Mouse (Mus musculus): ENCODE data around the gene Tmem82.

The Tmem82 gene

DNA sequence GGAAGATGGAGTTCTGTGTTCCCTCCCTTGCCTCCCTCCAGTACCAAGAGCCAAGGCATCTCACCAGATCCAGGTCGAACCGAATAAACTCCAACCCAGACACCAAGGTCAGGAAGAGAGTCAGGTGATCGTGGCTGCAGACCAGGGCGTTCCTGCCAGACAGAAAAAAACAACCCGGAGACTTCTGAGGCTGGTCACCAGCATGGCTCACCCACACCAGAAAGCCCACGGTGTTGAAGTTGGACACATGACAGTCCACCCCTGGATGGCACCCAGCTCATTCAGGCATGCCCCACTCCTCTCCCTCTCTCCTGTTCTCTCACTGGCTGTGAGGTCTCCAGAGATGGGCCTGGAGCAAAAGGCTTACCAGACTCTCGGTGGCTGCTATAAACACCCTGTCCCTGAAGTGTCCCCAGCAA, 22.9 kb upstream of the Tmem82 start:
- DNase-seq = peak; percentile 49

DNA sequence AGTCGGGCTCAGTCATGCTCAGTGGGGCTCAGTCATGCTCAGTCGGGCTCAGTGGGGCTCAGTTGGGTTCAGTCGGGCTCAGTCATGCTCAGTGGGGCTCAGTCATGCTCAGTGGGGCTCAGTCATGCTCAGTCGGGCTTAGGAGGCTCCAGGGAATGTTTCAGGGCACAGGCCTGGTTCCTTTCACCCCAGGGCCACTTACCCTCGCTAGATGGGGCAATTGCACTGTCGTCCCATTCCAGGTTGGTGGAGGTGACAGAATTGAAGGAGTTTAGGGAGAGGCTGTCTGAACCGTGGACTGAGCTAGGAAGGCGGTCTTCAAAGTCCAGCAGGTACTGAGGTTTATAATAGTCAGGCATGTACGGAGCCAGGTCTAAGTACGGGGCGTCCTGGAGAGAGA, 21.0 kb upstream of the Tmem82 start:
- DNase-seq = no peak

DNA sequence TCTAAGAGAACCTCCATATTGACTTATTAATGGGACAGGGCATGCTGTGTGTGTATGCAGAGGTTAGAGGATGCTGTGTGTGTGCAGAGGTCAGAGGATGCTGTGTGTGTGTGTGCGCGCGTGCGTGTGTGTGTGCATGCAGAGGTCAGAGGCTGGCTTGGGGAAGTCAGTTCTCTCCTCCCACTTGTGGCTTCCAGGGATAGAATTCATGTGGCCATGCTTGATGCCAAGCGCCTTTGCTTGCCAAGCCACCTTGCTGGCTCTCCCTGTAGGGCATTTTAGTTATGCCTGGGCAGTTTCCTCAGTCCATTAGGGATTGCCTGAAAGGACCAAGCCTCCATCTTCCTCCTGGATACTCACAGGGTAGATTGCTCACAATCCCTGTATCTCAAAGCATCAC, 18.3 kb upstream of the Tmem82 start:
- DNase-seq = no peak

DNA sequence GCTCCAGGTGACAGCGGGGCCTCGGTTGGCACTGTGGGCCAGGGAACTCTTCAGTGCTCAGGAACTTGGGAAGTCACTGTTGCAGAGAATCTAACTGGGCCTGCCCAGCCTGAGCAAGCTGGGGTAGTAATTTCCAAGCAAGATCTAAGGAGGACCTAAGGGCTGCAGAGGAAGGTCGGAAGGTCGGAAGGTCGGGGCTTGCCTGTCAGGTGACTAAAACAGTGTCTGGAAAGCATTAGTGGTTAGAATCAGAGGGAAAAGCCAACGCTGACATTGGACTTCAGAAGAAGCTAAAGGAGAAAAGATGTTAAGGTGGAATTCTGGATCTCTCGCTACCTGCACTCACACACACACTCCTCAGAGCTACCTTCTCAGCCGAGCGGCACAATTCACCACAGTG, 17.6 kb upstream of the Tmem82 start:
- no peak for DNase-seq

DNA sequence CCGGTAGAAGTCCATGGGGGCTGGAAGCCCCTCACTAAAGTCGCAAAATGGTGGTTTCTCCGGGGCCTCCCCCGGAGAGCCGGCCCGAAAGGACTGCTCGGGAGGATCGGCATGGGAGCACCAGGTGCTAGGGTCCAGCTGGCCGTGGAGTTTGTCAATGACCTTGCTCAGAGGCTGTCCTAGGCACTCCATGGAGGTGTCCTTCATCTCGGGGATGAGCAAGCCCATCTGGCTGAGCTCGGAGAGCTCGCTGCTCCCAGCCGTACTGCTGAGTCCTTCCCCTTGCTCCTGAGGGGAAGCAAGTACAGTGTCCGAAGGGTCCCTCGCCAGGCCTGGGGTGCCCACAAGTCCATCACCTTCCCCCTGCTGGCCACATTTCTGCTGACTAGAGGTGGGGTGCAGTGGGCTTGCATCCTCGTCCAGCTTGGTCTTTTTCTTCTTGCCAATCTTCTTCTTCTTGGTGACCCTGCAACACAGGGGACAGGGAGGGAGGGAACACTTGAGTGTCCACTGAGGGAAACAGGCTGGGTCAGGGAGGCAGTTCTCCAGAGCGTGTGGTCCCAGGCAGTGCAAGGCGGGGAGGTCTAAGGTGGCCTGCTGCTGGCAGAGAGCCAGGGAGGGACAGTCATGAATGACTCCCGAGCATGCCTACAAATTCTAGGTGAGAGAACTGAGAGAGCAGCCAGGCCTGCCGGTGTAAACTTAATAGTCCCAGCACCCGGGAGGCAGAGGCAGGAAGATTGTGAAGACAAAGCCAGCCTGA, 13.9 kb upstream of the Tmem82 start:
- peak; percentile 70 for DNase-seq

DNA sequence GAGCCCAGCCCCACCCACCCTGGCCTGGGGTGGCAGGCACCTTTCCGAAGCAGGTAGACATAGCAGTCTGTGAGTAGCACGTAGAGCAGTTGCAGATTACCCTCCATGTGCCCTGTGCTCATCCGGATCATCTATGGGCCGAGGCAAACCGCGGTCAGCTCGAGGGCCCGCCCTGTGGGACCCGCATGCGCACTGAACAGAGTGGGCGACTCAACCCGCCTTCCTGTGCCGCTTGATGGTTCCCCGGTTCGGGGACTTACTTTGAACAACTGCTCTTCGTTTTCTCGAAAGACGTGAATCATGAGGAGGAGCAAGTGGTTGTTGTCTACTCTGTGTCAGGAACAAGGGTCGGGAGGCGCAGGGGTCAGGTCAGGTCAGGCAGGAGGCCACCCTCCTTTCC, 12.8 kb upstream of the Tmem82 start:
- no peak for DNase-seq

DNA sequence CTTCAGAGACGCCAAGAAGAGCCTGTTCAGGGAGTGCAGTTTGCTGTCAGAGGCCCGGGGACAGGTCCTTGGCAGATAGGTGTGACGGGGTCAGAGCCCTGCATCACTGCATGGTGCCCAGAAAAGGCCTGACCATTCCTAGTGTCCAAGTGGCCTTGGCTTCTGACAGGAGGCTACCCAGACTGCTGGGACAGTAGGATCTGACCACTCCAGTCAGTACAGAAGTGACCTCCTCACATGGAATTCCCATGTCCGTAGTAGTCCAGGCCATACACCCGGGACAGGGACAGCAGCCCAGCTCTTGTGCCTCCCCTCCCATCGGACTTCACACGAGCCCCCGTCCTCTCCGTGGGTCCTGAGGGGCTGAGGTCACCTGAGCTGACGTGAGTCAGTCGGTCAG, 11.6 kb upstream of the Tmem82 start:
- no peak for DNase-seq

DNA sequence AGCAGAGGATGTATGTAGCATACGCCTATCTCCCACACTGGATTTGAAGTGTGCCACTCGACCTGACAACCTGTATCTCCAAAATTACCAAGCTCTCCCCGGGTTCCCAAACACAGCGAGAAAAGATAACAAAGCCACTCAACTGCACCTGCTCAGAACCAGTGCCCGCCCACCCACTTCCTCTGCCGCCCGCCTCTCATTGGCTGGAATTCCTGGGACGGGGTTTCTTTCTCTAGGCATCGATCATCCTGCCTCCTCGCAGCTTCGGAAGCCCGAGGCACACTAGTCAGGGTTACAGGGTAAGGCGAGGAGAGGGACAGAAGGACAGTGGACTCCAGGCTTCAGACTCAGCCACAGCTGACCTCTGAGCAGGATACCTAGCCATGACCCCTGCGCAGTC, 10.2 kb upstream of the Tmem82 start:
- no peak for DNase-seq

DNA sequence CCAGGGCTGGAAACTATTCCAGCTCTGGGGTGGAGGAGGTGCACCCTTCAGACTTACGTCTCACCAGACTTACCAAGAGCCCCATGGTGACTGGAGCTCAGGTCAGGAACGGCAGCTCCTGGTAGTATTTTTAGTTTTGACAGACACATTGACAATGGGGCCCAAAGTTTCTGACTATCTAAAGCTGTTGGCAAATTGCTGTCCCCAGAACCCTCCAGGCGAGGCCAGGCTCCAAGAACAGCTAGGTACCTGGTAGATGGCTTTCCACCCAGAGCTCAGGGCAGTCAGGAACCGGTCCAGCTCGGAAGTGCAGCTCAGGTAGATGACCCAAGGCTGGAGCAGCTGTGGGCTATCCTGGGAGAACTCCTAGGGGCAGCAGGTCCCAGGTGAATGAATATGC, 9.1 kb upstream of the Tmem82 start:
- no peak for DNase-seq

DNA sequence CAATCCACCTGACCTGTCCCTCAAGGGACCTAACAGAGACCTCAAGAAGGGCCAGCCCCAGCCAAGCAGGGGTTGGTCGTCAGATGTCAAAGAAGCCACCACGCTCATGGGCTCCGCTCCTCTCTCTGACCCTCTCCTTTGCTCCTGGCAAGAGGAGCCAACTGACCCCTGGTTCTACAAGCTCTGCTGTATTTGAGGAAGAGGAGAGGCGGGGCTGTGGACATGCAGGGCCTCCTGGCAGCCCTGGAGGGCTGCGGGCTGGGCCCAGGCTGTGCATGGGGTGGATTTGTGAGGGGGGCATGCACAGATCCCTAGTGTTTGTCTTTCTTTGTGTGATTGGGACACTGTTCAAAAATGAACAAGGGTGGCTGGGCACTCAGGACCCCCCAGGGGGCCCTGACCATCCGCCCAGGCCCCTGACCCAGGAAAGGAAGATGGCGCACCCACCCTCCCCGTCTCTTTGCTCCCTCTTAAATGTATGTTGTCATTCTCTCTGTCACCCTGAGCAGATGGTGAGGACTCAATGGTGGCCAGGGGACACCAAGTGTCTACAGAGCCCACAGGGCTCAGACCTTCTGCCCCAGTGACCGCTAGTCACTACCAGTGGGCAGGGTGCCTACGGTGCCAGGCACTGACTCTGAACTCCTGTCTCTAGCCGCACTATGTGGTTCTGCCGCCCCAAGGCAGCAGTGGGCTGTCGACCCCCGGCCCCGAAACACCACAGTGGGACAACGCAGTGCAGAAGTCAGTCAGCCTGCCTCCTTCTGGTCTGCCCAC, 7.5 kb upstream of the Tmem82 start:
- no peak for DNase-seq

DNA sequence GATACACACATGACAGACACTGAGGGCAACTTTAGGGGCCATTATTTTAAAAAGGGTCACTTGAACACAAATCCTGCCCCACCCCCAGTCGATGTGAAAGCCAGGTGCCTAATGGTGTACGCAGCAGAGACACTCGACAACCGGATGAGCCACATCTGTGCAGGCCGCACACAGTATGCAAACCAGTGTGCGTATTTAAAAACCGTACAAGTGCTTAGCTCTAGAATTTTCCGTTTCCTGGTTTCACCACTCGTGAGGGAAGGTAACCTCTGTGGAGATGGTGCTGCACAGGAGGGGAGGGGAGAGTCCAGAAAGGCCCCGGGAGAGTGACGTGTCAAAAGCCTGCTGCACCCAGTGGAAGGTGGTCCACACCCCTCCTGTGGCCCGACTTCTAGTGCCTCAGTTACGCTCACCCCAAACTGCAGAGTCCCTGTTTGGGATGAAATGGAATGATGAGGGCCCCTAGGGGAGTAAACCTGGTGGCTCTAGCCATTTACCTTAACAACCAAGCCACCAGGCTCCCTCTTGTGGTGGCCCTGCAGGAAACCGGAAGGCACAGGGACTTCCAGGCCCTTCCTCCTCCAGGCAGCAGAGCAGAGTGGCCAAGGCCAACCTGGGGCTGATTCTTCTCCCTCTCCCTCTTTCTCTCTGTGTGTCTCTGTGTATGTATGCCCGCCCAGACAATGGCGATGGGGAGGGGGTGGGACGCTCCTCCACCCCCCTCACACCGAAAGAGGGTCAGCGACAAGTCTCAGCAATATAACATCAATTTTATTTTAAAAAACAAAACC, 6.7 kb upstream of the Tmem82 start:
- DNase-seq = peak; percentile 52

DNA sequence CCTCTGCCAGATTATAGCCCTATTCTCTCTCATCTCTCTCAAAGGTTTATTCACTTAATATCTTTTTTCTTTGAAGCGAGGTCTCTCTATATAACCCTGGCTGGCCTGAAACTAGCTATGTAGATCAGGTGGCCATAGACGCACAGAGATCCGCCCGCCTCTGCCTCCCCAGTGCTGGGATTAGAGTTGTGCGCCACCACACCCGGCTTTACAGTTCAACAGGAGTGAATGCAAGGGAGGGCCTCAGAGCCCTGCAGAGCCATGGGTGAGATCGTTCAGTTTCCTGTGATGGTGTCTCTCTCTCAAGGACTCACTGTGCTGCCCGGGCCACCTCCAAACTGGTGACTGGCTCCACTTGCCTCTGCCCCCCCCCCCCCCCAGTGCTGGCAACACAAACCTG, 5.7 kb upstream of the Tmem82 start:
- DNase-seq = no peak

DNA sequence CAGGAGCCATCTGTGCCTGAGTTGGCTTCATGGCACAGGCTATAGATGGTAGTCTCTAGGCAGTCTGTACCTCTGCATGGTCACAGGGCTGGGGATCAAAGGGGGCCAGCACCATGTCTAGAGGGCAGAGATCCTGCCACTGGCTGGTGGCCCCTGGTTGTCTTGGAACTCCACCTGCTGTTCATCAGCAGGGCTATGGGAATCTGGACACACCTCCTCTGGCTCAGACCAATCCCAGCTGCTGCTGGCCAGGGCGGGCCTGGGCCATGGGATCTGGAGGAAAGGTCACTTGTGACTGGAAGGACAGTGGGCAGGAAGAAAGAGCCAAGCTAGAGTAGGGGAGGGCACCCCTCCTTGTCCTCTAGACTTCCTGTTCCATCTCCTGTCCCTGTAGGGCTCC, 5.2 kb upstream of the Tmem82 start, which contains the start of gene Slc25a34:
Slc25a34 (minus strand) TSS at position 156 of the 400 bp plus-strand sequence.
- peak; percentile 66 for DNase-seq

DNA sequence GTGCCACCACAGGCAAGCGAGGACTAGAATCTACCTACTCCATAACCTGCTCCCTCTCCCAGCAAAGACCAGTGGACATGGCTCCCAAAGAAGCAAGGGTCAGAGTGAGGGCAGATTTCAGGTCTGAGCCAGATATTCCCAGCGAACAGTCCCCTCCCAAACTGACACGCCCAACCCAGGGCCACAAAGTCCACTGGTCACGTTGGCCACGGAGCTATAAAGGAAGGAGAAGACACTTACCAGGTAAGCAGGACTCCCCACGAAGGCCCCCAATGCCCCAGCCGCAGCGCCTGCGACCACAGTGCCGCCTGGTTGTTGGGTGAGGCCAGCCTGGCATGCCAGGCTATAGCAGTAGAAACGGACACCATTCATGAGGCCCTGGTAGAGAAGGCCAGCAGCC, 4.6 kb upstream of the Tmem82 start:
- DNase-seq = no peak

DNA sequence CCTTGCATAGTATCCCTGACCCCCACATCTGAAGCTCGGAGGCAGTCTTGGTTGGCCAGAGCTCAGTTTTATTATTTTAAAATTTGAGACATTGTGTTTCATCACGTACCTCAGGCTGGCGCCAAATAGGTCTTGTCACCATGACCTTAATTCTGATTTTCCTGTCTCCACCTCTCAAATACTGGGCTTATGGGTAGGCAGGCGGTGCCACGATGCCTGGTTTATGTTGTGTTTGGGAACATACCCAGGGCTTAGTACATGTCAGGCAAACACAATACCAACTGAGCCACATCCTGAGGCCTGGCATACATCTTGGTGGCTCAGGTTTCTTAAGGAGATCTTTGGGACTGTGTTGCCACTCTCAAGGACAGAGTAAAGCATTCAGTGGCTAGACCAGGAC, 4.1 kb upstream of the Tmem82 start:
- DNase-seq = no peak

DNA sequence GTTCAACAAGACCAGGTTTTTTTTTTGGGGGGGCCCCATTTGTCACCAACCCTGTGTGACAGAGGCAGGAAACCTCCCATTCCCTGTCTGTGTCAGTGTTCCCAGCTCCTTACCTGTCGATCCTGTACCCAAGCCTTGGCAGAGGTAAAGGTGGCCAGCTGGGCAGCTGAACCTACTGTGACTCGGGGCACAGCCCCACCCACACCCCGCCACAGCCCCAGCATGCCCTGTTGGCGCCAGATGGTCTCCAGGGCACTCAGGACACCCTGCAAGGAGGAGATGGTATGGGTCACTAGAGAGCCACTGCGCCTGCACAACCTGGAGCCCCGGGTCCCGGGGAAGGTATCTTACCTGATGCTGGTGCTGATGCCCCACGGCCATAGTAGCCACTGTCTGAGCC, 3.7 kb upstream of the Tmem82 start:
- DNase-seq = no peak

DNA sequence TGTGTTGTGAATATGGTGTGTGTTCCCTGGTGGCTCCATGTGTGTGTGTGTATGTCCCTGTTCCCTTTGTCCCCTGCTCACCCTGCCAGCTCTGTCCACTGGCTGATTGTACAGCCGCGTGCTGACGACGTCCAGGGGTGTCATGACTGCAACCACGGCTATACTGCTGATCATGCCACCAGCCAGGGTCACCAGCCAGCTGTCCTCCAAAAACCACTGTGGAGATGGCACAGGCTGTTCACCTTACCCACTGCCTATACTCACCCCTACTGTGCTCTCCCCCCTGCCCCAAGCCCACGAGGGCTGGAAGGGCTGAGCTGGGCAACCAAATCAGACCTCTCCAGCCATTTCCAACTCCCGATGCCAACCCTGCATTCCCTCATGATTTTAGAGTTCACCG, 2.9 kb upstream of the Tmem82 start:
- no peak for DNase-seq

DNA sequence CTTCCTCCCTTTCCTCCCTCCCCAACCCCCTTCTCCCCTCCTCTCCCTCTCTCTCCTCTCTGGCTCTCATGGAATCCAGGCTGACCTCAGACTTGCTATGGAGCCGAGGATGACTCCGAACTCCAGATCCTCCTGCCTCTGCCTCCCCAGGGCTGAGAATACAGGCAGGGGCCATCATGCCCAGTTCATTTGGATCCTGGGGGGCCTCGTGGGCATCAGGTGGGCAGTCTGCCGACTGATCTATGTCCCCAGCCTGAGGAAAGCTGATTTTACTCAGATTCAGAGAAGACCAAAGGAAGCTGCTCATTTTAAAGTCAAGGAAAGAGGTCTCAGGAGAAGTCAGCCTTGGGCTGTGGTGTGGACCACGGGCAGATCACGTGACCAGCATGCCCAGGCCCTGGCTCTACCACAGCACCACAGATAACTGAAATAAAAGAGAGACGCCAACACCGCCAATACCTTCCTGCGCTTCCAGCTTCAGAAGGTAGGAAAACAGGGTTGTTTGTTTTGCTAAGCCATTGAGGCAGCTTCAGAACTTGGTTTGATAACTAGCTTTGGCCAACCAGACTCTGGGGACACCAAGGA, 958 bp upstream of the Tmem82 start:
- no peak for DNase-seq

DNA sequence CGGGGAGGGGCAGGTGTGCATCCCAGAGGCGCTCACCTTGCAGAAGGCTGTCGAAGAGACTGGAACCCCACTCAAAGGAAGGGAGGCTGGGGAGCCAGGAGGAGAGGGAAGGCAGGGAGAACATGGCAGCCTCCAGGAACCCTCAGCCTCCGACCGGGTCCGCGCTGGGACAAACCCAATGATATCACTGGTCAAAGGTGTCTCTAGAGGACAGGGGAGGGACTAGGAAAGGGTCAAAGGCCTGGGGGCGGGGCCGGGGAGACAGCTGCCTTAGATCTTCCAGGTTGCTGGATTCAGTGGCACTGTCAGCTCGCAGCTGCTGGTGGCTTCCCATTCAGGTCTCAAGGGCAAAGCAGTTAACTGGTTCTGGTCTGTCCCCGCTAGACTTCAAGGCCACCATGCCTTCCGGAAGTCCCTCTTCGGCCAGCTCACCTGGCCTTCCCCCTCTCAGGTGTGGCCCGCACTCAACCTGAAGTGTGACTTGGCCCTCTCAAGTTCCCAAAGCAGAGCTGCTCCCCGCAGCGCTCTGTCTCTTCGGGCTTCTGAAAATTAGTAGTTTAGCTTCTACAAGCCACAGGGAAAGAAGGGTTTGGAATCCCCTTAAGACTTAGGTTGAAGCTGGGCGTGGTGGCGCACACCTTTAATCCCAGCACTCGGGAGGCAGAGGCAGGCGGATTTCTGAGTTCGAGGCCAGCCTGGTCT, 419 bp downstream of the Tmem82 start:
- DNase-seq = peak; percentile 32

DNA sequence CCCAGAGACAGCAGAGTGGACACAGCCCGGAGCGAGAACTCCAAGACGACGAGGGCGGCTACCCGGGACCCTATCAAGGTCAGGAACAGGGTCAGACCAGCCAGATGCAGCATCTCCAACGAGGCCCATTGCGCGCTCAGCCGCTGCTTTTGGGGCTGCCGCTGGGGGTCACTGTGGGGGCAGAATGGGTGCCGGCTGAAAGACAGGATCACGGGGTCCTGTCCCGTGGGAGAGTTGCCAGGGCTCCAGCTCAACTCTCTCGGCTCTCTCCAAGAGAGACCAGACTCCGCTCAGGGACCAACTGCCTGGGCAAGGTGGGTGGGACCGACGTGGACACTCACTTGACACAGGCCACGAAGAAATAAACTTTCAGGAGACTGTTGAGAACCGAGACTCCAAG, 1.1 kb downstream of the Tmem82 start:
- peak; percentile 86 for DNase-seq

DNA sequence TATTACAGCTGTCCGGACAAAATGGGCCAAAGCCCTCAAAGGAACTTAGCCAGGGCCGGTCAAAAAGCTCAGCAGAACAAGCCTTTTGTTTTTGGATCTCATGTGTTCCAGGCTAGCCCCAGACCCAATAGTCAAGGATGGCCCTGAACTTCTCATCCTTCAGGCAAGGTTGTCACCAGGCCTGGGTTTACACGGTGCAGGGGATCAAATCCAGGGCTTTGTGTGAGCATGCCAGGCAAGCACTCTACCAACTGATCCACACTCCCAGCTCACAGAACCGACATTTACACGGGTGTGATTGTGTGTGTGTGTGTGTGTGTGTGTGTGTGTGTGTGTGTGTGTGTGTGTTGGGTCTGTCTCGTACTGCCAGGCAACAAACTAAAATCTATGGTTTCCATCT, 1.6 kb downstream of the Tmem82 start:
- DNase-seq = no peak

DNA sequence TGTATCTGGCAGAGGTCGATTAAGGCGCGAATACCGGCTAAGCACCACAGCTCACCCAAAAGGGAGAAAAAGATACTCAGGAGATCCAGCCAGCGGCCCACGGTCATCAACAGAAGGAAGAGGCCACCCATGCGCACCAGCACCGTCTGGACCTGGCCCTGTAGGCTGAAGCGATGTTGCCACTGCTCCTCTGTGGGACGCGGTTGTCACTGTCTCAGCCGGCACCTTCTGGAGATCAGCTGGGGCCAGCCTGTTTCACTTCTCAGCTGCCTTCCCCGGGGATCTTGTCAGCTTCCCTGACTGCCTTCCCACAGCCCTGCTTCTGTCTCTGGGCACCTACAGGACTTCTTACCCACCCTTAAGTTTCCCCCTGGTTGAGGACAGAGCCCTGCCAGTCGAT, 3.5 kb downstream of the Tmem82 start:
- DNase-seq = no peak

DNA sequence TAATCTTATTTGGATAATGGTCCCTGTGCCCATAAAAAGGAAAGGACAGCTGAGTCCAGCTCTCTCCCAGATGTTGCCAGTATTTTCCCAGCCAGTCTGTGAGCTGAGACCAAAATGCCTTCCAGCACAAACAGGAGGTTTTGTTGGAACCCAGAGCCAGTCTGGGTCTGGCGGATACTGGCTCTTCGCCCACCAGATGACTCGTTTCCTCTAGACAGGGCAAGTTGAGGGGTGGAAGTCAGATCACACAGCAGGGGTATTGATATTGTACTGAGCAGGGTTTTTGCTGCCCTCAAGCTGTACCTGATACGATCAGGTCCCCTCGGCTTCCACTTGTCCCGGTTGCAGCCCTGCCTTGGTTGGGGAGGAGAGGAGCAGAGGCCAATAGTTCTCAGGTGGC, 8.9 kb downstream of the Tmem82 start:
- DNase-seq = peak; percentile 56
